Mouse (Mus musculus) gastrocnemius, postnatal 14 days (tissue): ENCODE measurements around the gene Ercc8. TPM values are rescaled to one million over a fixed set of nuclear protein-coding genes. Genes with fewer than 3 reads are reported as not detected.

Experiments used
- DNase-seq: peaks from one replicate; pipeline ENCODE4 v3.0.0; 2021; ENCODE audit warnings: mixed read lengths
- intact Hi-C: fragments of 180-260 bp; cut with DNase I; formaldehyde crosslinking; loops from one replicate; pipeline ENCODE4 v1.15.1; 2025; ENCODE audit warnings: low total_unique reads
- total RNA-seq, 2 experiments: library from RNA; stranded (reverse); gene quantifications; 2 replicates each; pipeline ENCODE4 v1.2.3; 2021

The Ercc8 gene
- total RNA-seq, 2 experiments from 2014 or later: 5.6 to 7.7 TPM

DNA sequence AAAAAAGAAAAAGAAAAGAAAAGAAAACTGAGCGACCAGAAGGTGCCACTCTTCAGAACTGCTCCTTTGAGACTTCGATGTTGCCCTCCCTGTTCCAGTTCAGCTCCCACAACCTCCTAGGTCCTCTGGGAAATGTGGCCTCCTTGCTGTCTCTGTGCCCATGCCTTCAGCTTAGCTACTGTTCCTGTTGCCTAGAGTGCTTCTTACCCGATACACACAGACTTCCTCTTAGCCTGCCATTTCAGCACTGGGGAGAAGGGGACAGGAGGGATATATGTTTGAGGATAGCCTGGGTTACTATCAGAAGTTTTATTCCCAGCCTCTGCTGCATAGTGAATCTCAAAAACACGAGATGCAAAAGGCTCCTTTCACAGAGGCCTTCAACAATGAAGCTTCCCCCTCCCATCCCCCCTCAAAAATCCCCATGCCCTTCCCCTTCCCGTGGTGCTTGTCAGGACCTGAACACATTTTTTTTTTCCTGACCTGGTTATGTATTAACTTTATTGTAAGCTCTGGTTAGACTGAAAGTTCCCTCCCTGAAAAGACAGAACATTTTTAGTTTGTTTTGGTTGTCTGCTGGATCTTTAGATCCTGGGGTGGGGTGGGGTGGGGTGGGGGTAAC lies 54.0 kb downstream of the Ercc8 start:
- intact Hi-C loops: loop anchor here (10.0 kb wide), 1 partner anchor 102 kb away; the partner anchor contains the start of gene Depdc1b
- DNase-seq: no peak

DNA sequence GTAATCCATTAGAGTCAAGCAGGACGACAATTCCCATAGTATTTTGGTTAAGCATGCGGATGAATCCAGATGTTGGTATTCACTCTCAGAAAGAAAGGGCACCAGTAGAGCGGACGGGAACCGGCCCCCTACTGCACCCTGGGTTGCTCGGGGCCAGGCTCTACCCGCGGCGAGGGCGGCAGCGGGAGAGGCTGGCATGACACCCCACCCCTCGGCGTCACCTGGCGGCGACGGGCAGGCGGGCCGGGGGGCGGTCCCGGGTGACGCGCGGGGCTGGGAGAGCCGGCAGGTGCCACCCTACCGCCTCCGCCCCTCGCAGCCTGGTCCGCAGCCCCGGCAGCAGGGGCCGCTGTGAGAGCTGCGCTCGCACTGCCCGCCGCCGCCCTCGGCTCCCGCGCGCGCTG lies 55.6 kb downstream of the Ercc8 start, which contains the start of gene Elovl7:
Elovl7 (plus strand) TSS at position 324 of the 404 bp plus-strand sequence.
- intact Hi-C loops: loop anchor here (10.0 kb wide), 1 partner anchor 101 kb away; the partner anchor contains the start of gene Depdc1b
- peak; percentile 67 for DNase-seq

DNA sequence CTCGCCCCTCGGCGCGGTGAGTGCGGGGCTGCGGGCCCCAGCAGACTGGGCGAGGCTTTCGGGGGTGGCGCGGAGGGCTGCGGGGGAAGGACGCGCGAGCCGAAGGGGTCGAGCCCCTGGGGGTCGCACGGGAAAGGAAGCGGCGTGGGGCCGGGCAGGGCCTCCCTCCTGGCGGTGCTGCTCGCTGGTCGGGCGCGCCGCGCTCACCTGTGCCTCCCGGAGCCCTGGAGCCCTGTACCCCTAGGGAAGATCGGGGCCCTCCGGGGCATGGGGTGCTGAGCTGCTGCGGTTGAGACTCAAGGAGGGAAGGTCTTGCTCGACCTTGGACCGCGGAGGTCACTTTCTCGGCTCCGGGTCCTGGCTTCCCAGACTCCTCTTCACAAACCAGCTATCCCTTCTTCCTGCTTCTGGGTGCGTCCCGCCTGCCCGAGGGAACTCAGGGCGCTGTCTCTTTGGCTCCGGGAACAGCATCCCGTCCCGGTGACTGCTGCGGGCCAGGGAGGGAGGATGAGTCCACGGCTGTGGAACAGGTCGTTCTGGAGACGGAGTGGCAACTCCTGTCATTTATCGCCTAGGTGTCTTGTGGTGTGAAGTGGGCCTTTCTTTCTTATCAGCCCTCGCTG lies 56.1 kb downstream of the Ercc8 start:
- DNase-seq: no peak
- intact Hi-C loops: loop anchor here (10.0 kb wide), 1 partner anchor 100 kb away; the partner anchor contains the start of gene Depdc1b

DNA sequence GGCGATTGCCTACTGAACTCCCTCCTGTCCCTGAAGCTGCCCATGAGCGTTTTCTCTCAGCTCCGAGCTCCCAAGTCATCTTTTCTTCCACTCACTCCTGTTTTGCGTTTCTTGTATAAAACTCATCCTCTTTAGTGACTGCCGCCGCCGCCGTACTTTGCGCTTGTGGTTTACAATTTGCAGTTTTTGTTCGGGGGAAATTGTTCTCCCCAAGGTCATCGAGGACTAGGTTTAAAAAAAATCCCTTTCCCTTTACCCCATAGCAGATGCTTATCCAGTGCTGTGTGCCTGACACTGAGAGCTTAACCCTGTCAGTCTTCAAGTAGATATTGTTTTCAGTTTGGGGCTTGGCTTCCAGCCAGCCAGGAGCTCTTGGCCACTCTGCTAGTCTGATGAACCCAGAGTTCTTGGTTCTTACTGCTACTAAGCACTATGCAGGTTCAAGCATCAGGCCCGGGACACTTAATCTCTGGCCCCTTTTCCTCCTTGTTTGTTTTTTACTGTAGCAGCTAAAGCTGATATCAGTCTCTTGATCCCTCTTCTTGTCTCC lies 56.8 kb downstream of the Ercc8 start:
- intact Hi-C loops: loop anchor here (10.0 kb wide), 1 partner anchor 99 kb away; the partner anchor contains the start of gene Depdc1b
- DNase-seq: no peak

DNA sequence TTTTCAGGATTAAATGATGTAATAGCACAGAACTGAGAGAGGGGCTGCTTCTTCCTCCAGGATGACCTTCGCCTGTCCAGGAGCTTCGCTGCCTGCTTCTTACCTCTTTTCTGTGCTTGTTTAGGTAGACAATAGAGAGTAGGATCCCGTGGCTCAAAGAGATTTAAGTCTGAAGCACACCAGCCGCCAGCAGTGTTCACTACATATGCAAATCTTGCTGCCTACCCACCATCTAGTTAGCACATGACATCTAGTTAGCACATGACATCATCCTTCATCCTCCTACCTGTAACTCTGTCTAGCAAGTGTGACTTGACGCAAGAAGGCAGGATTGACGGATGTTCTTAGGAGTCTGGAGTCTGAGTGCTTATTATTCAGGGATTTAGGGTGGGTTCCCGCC lies 61.2 kb downstream of the Ercc8 start:
- intact Hi-C loops: loop anchor here (10.0 kb wide), 1 partner anchor 95 kb away; the partner anchor contains the start of gene Depdc1b
- no peak for DNase-seq

DNA sequence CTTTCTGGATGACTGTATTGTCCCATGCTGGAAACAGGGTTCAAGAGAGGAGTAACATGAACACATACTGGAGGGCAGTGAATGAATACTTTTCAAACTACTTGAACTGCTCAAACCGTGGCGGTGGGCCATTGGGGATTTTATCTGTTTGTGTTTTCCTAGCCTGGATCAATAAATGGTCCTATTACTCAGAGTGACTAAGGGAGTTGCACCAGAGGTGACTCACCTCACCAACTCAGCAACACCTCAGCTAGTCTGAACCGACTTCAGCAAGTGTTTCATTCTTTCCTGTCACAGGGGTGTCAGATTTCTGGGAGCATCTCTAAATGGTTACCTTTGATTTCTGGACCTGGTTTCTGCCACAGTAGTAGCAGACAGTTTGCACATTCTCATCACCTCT lies 70.7 kb downstream of the Ercc8 start:
- intact Hi-C loops: no loop called here
- no peak for DNase-seq

DNA sequence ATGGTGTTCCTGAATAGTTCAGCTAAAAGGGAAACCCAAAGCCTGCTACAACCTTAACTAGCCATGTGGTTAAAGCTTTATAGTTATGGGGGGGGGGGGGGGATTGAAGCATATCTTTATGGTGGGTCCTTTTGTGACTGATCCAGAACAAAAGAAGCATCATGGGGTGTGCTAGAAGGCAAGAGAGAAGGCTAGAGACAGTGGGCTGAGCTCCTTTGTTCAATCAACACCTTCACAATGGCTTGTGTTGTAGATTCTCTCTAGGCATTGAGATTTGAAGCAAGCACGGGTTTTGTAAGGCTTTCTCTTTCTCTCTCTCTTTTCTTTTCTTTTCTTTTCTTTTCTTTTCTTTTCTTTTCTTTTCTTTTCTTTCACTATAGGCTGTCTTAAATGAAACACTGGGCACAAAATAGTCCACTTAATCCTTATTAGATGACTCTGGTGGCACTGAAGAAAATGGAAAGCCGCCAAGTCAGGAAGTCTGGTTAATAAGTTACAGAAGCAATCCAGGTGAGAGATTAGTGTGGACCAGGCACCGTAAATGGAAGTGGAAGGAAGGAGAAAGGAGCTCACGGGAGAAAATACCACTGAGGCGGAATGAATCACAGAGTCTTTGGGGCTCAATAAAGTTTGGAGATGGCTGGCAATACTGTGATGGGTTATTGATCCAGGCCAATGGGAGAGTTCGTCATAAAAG lies 71.3 kb downstream of the Ercc8 start:
- intact Hi-C loops: no loop called here

DNA sequence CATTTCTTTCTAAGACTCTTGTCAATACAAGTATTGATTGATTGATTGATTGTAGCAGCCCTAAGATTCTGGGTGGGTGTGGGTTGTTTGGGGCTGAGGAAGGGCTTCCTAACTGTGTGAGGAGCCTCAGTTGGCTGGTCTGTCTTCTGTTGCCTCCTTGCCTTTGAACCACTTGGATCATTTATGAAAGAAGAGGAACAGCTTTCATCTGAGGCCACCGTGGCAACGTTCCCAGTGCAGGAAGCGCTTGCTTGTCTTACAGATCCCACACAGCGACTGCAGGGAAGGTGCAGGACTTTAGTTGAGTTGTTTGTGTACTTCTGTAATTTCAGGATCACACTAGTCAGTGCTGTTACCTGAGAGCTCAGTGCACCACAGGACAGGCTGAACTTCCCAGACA lies 81.5 kb downstream of the Ercc8 start:
- intact Hi-C loops: no loop called here

More for the DNA sequence above, 71.3 kb downstream of the Ercc8 start:
- no peak for DNase-seq

DNA sequence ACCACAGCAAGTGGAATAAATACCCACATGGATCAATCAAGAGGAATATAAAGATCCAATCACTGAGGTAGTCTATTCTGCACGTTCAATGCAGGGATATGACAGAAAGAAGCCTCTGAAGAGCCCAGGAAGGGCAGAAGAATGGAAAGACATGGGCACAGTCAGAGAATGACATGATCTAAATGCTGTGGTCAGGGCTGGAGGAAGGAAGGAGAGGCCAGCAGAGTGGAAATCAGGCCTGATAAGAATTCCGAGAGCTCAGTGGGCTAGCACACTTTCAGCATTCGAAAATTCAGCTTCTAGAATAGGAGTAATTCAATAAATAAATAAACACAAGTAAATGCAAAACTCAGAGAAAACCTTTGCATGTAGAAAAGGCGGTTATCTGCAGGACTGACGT lies 83.2 kb downstream of the Ercc8 start:
- intact Hi-C loops: no loop called here
- DNase-seq: no peak

More for the DNA sequence above, 81.5 kb downstream of the Ercc8 start:
- DNase-seq: peak; percentile 17

Other genes with a start within 250 kb of the Ercc8 start
- gene Smim15, start 114.3 kb upstream of the Ercc8 start, total RNA-seq: 10 to 100 TPM; 18.7 to 20.1 TPM
- gene Ndufaf2, start 108 bp upstream of the Ercc8 start, total RNA-seq: 10 to 100 TPM; 12.1 to 15.9 TPM
- gene Elovl7, start 55.7 kb downstream of the Ercc8 start, total RNA-seq: 1 to 10 TPM in 1 of 2 experiments, under 1 TPM in 1; 0.44 to 1.1 TPM
- gene Depdc1b, start 157.6 kb downstream of the Ercc8 start, total RNA-seq: under 1 TPM; 0.82 to 0.92 TPM